Mouse (Mus musculus): Measurements from ENCODE around the gene Gpr157. TPM values are rescaled to one million over a fixed set of nuclear protein-coding genes. Genes with fewer than 3 reads are reported as not detected.
A peak's percentile ranks its signal among the peaks of the same experiment; 100 is the strongest.

Gene Gpr157
- polyA plus RNA-seq, 1 experiment from 2014 or later = 1.5 TPM

DNA sequence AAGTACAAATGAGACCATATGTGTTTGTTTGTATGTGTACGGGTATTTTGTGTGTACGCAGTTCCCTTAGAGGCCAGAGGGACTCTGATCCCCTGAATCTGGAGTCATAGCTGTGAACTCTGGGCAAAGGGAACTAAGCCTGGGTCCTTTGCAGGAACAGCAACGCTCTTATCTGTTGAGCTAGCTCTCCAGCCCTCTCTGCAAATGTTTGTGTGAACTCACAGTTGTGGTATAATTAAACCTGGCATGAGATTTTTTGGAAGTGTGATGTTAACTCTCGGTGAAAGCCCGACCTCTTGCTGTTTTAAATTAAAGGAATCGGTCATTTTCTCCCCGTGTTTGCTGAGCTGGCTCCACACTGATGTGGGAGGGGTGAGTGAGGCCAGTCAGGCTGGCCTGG lies 18.5 kb downstream of the Gpr157 start:
- WGBS = 28% methylated on average over 7 of the region's 7 CpGs
- no peak overlapping the region for H3K27ac ChIP-seq (ENCODE audit: low read depth)
- no peaks in the 10 kb centered on the region for H3K9me3 ChIP-seq (ENCODE audit: low read depth, low read length)
- DNase-seq (no peak), ATAC-seq (ENCODE audit: insufficient read depth) (no peak)
- H3K27me3 ChIP-seq (ENCODE audit: insufficient read depth, low read length) = no peaks in the 10 kb centered on the region
- peaks cover 9% of the 10 kb centered on the region; the same call in 1 of the 2 replicates for H3K36me3 ChIP-seq (ENCODE audit: insufficient read depth)
- no peak overlapping the region for H3K4me2 ChIP-seq
- no peaks in the 10 kb centered on the region for H3K4me1 ChIP-seq (ENCODE audit: insufficient read depth)
- H3K4me3 ChIP-seq (ENCODE audit: low read depth, low read length) = no peak overlapping the region
- TF ChIP-seq CTCF (IDR thresholded peaks at IDR 0.05; ENCODE audit: low read depth) = no peak
- H3K9ac ChIP-seq = no peak overlapping the region

DNA sequence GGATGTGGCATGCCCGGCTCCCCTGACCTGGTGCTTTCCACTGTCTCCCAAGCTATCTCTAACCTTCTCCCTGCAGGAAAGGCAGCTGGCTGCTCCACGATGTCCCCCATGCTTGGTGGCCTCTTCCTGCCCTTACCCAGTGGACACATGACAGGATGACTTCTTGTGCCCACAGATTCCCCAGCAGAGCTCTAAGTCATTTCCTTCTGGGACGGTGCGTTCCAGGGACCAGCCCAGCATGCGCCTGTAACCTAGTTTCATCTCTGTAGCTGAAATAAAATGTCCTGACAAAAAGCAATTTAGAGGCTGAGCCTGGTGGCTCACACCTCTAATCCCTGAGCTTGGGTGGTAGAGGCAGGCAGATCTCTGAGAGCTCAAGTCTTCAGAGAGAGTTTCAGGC lies 19.5 kb downstream of the Gpr157 start:
- ATAC-seq (ENCODE audit: insufficient read depth) = no peak
- H3K4me2 ChIP-seq = no peak overlapping the region
- DNase-seq = no peak
- H3K9ac ChIP-seq = no peak overlapping the region
- no peak overlapping the region for H3K27ac ChIP-seq (ENCODE audit: low read depth)
- H3K36me3 ChIP-seq (ENCODE audit: insufficient read depth) = peaks cover 7% of the 10 kb centered on the region; the same call in 1 of the 2 replicates
- H3K9me3 ChIP-seq (ENCODE audit: low read depth, low read length) = no peaks in the 10 kb centered on the region
- H3K4me1 ChIP-seq (ENCODE audit: insufficient read depth) = no peaks in the 10 kb centered on the region
- TF ChIP-seq CTCF (IDR thresholded peaks at IDR 0.05; ENCODE audit: low read depth) = no peak
- 73% methylated on average over 5 of the region's 5 CpGs for WGBS
- no peaks in the 10 kb centered on the region for H3K27me3 ChIP-seq (ENCODE audit: insufficient read depth, low read length)
- no peak overlapping the region for H3K4me3 ChIP-seq (ENCODE audit: low read depth, low read length)

DNA sequence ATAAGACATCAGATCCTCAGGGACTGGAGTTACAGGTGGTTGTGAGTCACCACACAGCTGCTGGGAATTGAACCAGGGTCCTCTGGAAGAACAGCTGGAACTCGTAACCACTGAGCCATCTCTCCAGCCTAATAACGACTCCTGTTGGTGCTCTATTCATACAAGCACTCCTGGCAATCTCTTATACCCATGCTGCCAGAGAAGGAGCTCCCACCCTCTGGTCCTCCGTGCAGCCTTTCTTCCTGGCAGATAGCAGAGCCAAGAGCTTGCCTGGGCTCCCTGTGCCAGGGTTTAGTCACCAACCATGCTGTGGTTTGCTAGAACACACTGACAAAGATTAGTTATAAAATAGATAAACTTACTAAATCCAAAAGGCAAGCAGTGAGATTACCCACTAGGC lies 22.5 kb downstream of the Gpr157 start:
- DNase-seq (no peak), ATAC-seq (ENCODE audit: insufficient read depth) (no peak)
- WGBS = 55% methylated on average over 3 of the region's 3 CpGs
- H3K9me3 ChIP-seq (ENCODE audit: low read depth, low read length) = no peaks in the 10 kb centered on the region
- H3K9ac ChIP-seq = no peak overlapping the region
- no peak for TF ChIP-seq CTCF (IDR thresholded peaks at IDR 0.05; ENCODE audit: low read depth)
- H3K36me3 ChIP-seq (ENCODE audit: insufficient read depth) = no peaks in the 10 kb centered on the region
- H3K4me1 ChIP-seq (ENCODE audit: insufficient read depth) = 0 out of 2 replicates have a peak, but pooled peaks cover 2% of the 10 kb centered on the region
- H3K27ac ChIP-seq (ENCODE audit: low read depth) = no peak overlapping the region
- no peaks in the 10 kb centered on the region for H3K27me3 ChIP-seq (ENCODE audit: insufficient read depth, low read length)
- H3K4me3 ChIP-seq (ENCODE audit: low read depth, low read length) = no peak overlapping the region
- no peak overlapping the region for H3K4me2 ChIP-seq

DNA sequence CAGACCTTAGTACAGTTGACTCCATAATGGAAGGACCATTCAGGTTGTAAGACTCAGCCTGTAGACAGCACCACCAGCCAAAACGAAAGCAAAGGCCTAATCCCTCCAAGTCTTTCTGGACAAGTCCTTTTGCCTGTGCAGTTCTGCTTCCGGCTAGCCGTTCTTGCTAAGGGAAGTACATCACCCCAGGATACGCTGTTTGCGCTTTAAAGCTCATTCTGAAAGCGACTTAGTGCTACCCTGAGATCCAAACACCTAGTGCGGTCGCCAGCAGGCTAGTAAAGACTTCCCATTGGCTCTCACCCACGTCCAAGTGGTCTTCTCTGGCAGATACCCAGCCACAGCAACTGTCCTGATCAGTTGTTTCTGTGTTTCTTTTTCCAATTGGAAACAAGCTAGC lies 23.2 kb downstream of the Gpr157 start:
- no peaks in the 10 kb centered on the region for H3K36me3 ChIP-seq (ENCODE audit: insufficient read depth)
- no peak overlapping the region for H3K9ac ChIP-seq
- DNase-seq (no peak), ATAC-seq (ENCODE audit: insufficient read depth) (no peak)
- 0 out of 2 replicates have a peak, but pooled peaks cover 2% of the 10 kb centered on the region for H3K4me1 ChIP-seq (ENCODE audit: insufficient read depth)
- H3K4me3 ChIP-seq (ENCODE audit: low read depth, low read length) = no peak overlapping the region
- no peaks in the 10 kb centered on the region for H3K9me3 ChIP-seq (ENCODE audit: low read depth, low read length)
- no peaks in the 10 kb centered on the region for H3K27me3 ChIP-seq (ENCODE audit: insufficient read depth, low read length)
- H3K4me2 ChIP-seq = no peak overlapping the region
- TF ChIP-seq CTCF (IDR thresholded peaks at IDR 0.05; ENCODE audit: low read depth) = no peak
- no peak overlapping the region for H3K27ac ChIP-seq (ENCODE audit: low read depth)
- 72% methylated on average over 9 of the region's 9 CpGs for WGBS

DNA sequence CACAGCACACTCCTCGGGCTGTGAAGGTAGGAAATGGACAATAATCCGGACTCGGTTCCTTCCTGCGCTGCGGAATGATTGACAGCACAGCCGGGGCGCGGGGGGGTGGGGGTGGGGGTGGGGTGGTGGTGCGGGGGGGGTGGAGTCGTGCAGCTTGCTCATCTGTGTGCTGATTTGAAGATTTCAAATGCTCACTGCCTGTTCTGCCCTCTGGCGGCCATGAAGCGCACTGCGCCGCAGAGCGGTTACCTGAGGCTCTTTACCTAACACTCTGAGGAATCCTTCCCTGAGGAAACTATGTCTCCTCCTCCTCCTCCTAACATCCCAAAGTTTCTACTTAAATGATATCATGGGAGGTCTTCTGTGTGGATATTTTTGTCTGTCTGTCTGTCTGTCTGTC lies 25.7 kb downstream of the Gpr157 start:
- ATAC-seq (ENCODE audit: insufficient read depth) (no peak), DNase-seq (peak; percentile 66)
- no peak overlapping the region for H3K9ac ChIP-seq
- no peak overlapping the region for H3K4me3 ChIP-seq (ENCODE audit: low read depth, low read length)
- peak overlapping the region; percentile 32; the same call in 1 of the 2 replicates for H3K4me2 ChIP-seq
- H3K9me3 ChIP-seq (ENCODE audit: low read depth, low read length) = no peaks in the 10 kb centered on the region
- 0 out of 2 replicates have a peak, but pooled peaks cover 2% of the 10 kb centered on the region for H3K4me1 ChIP-seq (ENCODE audit: insufficient read depth)
- peak; percentile 80 for TF ChIP-seq CTCF (IDR thresholded peaks at IDR 0.05; ENCODE audit: low read depth)
- WGBS = 5% methylated on average over 15 of the region's 15 CpGs
- no peak overlapping the region for H3K27ac ChIP-seq (ENCODE audit: low read depth)
- H3K27me3 ChIP-seq (ENCODE audit: insufficient read depth, low read length) = no peaks in the 10 kb centered on the region
- no peaks in the 10 kb centered on the region for H3K36me3 ChIP-seq (ENCODE audit: insufficient read depth)

DNA sequence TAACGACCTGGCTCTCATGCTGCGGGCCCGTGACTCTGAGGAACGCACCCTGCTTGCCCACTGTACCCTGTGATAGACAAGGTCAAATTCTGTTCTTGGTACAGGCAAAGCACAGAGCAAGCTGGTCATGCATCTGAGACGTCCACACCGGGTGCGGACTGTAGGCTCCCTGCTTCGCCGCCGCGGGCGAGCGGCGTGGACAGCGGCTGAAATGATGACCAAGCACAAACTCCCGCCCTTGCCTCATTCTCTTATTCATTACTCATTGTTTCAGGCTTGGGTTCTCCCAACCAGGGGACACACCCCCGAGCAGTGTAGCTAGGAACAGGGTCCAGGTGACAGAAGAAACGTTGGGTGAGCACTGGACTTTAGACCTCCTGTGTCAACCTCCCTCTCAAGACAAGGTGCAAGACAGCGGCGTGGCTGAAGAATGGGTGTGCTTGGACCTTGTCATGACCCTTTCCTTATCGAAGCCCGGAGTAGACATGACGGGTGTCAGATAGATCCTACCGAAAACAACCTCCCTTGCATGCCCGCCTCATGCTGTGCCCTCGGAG lies 27.4 kb downstream of the Gpr157 start:
- Histone ChIP-seq H3K4me3 (ENCODE audit: low read depth, low read length) (no peak overlapping the region), H3K27me3 (ENCODE audit: insufficient read depth, low read length) (no peaks in the 10 kb centered on the region), H3K4me1 (ENCODE audit: insufficient read depth) (0 out of 2 replicates have a peak, but pooled peaks cover 8% of the 10 kb centered on the region), H3K9me3 (ENCODE audit: low read depth, low read length) (no peaks in the 10 kb centered on the region), H3K4me2 (no peak overlapping the region), H3K36me3 (ENCODE audit: insufficient read depth) (no peaks in the 10 kb centered on the region), H3K27ac (ENCODE audit: low read depth) (no peak overlapping the region), H3K9ac (no peak overlapping the region)
- no peak for ATAC-seq (ENCODE audit: insufficient read depth)
- DNase-seq = no peak
- 85% methylated on average over 26 of the region's 26 CpGs for WGBS
- no peak for TF ChIP-seq CTCF (IDR thresholded peaks at IDR 0.05; ENCODE audit: low read depth)

DNA sequence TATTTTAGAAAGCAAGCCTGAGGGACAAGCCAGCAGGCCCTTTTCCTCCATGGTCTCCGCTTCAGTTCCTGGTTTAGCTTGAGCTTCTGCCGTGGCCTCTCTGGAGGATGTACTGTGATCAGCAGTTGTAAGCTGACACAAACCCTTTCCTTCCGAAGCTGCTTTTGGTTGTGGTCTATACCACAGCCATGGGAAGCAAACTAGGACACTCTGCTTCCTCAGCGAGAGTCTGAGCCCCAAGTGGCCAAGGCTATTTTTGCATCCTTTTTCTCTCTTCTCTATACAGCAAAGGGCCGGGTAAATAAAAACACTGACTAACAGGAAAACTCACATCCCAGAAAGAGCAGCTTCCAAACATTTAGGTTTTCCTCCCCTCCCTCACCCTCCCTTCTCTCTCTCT lies 30.1 kb downstream of the Gpr157 start:
- DNase-seq = peak; percentile 69
- Histone ChIP-seq H3K4me2 (no peak overlapping the region), H3K27me3 (ENCODE audit: insufficient read depth, low read length) (no peaks in the 10 kb centered on the region), H3K9ac (no peak overlapping the region), H3K9me3 (ENCODE audit: low read depth, low read length) (no peaks in the 10 kb centered on the region), H3K4me1 (ENCODE audit: insufficient read depth) (0 out of 2 replicates have a peak, but pooled peaks cover 12% of the 10 kb centered on the region), H3K4me3 (ENCODE audit: low read depth, low read length) (no peak overlapping the region), H3K27ac (ENCODE audit: low read depth) (no peak overlapping the region), H3K36me3 (ENCODE audit: insufficient read depth) (no peaks in the 10 kb centered on the region)
- 37% methylated on average over 5 of the region's 5 CpGs for WGBS
- no peak for ATAC-seq (ENCODE audit: insufficient read depth)
- peak; percentile 38; the same call in 1 of the 2 replicates for TF ChIP-seq CTCF (IDR thresholded peaks at IDR 0.05; ENCODE audit: low read depth)

Data from lung, embryonic 14.5 days (tissue).